Mouse (Mus musculus): ENCODE data around the gene Tecpr2. TPM values are rescaled to one million over a fixed set of nuclear protein-coding genes. Genes with fewer than 3 reads are reported as not detected.

Gene Tecpr2
- total RNA-seq, 2 experiments from 2014 or later: 5.1 to 6.6 TPM

GRCm38 (mm10) chr12:110975838-110976468 is 86.9 kb downstream of the Tecpr2 start:
- no peak for ATAC-seq (replicated peaks; ENCODE audit: poor library complexity, severe bottlenecking)

- no peak for ATAC-seq (replicated peaks; ENCODE audit: poor library complexity, severe bottlenecking)
Measured at GRCm38 (mm10) chr12:110976589-110977344, 87.7 kb downstream of the Tecpr2 start.

- no peak for ATAC-seq (replicated peaks; ENCODE audit: poor library complexity, severe bottlenecking)
Measured at GRCm38 (mm10) chr12:110977345-110977733, 88.3 kb downstream of the Tecpr2 start.

GRCm38 (mm10) chr12:110977896-110978606 is 89.0 kb downstream of the Tecpr2 start:
- no peak for ATAC-seq (replicated peaks; ENCODE audit: poor library complexity, severe bottlenecking)

DNA sequence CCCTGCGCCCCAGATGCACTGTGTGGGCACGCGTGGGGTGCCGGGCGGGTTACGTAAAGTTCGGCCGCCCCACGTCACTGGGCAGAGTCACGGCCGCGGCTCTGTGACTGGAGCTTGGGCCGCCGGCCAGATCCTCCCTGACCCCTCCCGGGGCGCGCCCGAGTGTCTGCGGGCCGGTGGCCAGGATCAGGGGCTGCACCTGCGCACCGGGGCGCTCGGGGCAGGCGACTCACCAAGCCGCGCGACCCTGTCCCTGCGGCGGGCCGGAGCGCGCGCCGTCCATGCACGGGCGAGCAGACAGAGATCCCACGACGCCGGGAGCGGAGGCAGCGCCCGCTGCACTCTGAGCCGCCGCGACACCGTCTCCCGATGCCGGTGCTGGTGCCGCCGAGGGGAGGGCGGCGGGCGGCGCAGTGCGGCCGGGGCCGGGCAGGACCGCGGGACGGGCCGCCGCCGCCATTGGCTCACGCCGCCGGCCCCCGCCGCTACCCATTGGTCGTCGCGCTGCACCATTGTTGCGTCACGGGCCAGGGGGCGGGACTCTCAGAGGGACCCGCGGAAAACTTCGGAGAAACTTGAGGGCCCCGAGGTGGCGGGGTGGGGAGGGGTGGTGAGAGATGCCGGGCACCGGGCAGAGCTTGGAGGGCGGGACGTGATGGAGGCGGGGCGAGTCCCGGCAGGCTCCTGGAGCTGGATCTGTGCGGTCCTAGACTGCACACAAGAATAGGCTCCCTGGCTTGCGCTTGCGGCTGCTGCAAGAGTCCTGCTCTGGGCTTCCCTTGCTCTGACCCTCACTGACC is 89.7 kb downstream of the Tecpr2 start, which contains the start of gene Ankrd9:
TSS of gene Ankrd9 (minus strand) at position 434 of the 800 bp plus-strand sequence.
- ATAC-seq (replicated peaks; ENCODE audit: poor library complexity, severe bottlenecking): peak; percentile 83

GRCm38 (mm10) chr12:110979808-110980207 is 90.7 kb downstream of the Tecpr2 start:
- no peak for ATAC-seq (replicated peaks; ENCODE audit: poor library complexity, severe bottlenecking)

GRCm38 (mm10) chr12:110981736-110982135 is 92.7 kb downstream of the Tecpr2 start:
- ATAC-seq (replicated peaks; ENCODE audit: poor library complexity, severe bottlenecking): no peak

DNA sequence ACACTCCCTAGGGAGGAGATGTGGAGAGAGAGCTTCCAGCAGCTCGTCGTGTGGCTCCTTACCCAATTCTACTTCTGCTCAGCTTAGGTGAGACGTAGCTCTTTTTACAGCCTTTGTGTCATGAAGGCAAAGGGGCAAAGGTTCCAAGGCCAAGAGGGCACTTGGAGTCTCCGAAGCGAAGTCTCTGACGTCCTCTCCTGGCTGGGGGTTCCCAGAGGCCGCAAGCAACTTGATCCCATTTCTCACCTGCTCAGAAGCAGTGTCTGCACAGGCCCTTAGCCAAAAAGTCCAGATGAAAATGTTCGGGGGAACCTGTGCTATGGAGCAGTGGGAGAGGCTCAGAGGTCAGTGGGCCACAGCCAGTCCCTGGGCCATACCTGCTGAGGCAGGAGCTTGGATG is 94.0 kb downstream of the Tecpr2 start:
- ATAC-seq (replicated peaks; ENCODE audit: poor library complexity, severe bottlenecking): no peak

GRCm38 (mm10) chr12:110983714-110984113 is 94.7 kb downstream of the Tecpr2 start:
- no peak for ATAC-seq (replicated peaks; ENCODE audit: poor library complexity, severe bottlenecking)

GRCm38 (mm10) chr12:110984598-110984997 is 95.5 kb downstream of the Tecpr2 start:
- no peak for ATAC-seq (replicated peaks; ENCODE audit: poor library complexity, severe bottlenecking)

GRCm38 (mm10) chr12:110985141-110985540 is 96.1 kb downstream of the Tecpr2 start:
- peak; percentile 92 for ATAC-seq (replicated peaks; ENCODE audit: poor library complexity, severe bottlenecking)

GRCm38 (mm10) chr12:110986536-110987425 is 97.7 kb downstream of the Tecpr2 start:
- no peak for ATAC-seq (replicated peaks; ENCODE audit: poor library complexity, severe bottlenecking)

- no peak for ATAC-seq (replicated peaks; ENCODE audit: poor library complexity, severe bottlenecking)
Measured at GRCm38 (mm10) chr12:110989409-110989808, 100.3 kb downstream of the Tecpr2 start.

DNA sequence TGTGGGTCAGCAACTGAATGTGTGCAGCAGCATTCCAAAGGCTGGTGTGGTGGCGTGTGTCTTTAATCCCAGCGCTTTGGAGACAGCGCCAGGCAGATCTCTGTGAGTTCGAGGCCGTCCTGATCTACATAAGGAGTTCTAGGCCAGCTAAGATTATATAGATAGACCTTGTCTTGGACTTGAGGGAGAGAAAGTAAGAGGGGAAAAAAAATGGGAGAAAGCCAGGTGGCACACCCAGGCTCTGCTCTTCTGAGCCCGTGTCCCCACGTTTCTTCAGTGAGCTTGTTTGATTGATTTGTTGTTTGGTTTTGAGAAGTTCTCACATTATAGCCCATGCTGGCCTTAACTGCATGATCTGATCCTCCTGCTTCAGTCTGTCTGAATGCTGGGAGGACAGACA is 101.4 kb downstream of the Tecpr2 start:
- no peak for ATAC-seq (replicated peaks; ENCODE audit: poor library complexity, severe bottlenecking)

- peak; percentile 83 for ATAC-seq (replicated peaks; ENCODE audit: poor library complexity, severe bottlenecking)
Measured at GRCm38 (mm10) chr12:110991361-110992127, 102.5 kb downstream of the Tecpr2 start.

GRCm38 (mm10) chr12:110992128-110992553 is 103.1 kb downstream of the Tecpr2 start:
- peak; percentile 80 for ATAC-seq (replicated peaks; ENCODE audit: poor library complexity, severe bottlenecking)

- no peak for ATAC-seq (replicated peaks; ENCODE audit: poor library complexity, severe bottlenecking)
Measured at GRCm38 (mm10) chr12:110992771-110993170, 103.7 kb downstream of the Tecpr2 start.

DNA sequence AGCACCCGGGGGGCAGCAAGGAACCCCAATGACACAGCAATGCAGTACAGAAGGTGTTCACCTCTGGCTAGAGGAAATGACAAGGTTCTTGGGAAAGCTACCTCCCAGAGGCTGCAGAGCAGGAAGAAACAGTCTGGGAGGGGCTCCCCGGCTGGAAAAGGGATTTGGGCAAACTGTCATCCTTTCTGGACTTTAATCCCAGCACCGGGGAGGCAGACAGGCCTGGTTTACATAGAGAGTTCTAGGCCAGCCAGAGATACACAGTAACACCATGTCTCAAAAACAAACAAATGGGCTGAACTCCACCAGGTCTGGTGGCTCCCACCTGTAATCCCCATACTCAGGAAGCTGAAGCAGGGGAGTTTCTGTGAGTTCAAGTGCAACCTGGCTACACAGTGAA is 104.2 kb downstream of the Tecpr2 start:
- no peak for ATAC-seq (replicated peaks; ENCODE audit: poor library complexity, severe bottlenecking)

- ATAC-seq (replicated peaks; ENCODE audit: poor library complexity, severe bottlenecking): no peak
Measured at GRCm38 (mm10) chr12:110994666-110995065, 105.6 kb downstream of the Tecpr2 start.
